Mouse (Mus musculus) stomach, embryonic 15.5 days (tissue): ENCODE measurements around the gene Appl2. TPM values are rescaled to one million over a fixed set of nuclear protein-coding genes. Genes with fewer than 3 reads are reported as not detected.

Experiments
- ATAC-seq: fragments of 200-750 bp; cut with Nextera tagmentation; 2 replicates; pipeline ENCODE4 v1.8.0; 2017; ENCODE audit warnings: low read depth, moderate number of reproducible peaks, moderate TSS enrichment; ENCODE audit not compliant: insufficient read depth, low FRiP score
- H3K27ac ChIP-seq: fragments of 300-500 bp; sonication (generic); 2 replicates; pipeline ENCODE4 v1.5.1; 2015; ENCODE audit warnings: mild to moderate bottlenecking, inconsistent platforms
- H3K27me3 ChIP-seq: fragments of 300-500 bp; sonication (generic); replicated peaks from 2 replicates; pipeline ENCODE4 v1.6.1; 2015; ENCODE audit warnings: inconsistent platforms
- H3K36me3 ChIP-seq: fragments of 300-500 bp; sonication (generic); 2 replicates; pipeline ENCODE4 v1.6.1; 2015; ENCODE audit warnings: inconsistent platforms
- H3K4me1 ChIP-seq: fragments of 300-500 bp; sonication (generic); 2 replicates; pipeline ENCODE4 v1.6.1; 2015; ENCODE audit warnings: inconsistent platforms
- H3K4me2 ChIP-seq: fragments of 300-500 bp; sonication (generic); 2 replicates; pipeline ENCODE4 v1.6.1; 2015; ENCODE audit warnings: mild to moderate bottlenecking, inconsistent platforms
- H3K4me3 ChIP-seq: fragments of 300-500 bp; sonication (generic); replicated peaks from 2 replicates; pipeline ENCODE4 v1.5.1; 2015; ENCODE audit warnings: inconsistent platforms
- H3K9ac ChIP-seq: fragments of 300-500 bp; sonication (generic); 2 replicates; pipeline ENCODE4 v1.6.1; 2015; ENCODE audit warnings: inconsistent platforms
- H3K9me3 ChIP-seq: fragments of 300-500 bp; sonication (generic); 2 replicates; pipeline ENCODE4 v1.6.1; 2016; ENCODE audit warnings: inconsistent platforms
- WGBS: fragments of 180-500 bp; shearing (Covaris S2); methylation state at CpG from one replicate; pipeline ENCODE4 v1.1.7; 2015; 5-methylcytosine and 5-hydroxymethylcytosine counted together
- polyA plus RNA-seq: library from polyadenylated mRNA; unstranded; fragments of >200 nt; fragmentation: Nextera tagmentation; extraction: Ambion mirVana; gene quantifications from 2 replicates; pipeline ENCODE4 v1.2.1, GENCODE M21; 2015

Appl2 gene
- polyA plus RNA-seq, 1 experiment from 2014 or later = 61.4 TPM

- ATAC-seq = no peak
- Histone ChIP-seq H3K36me3 (peaks cover 29% of the 10 kb centered on the region), H3K4me2 (no peak overlapping the region)
Measured at GRCm38 (mm10) chr10:83608596-83608995, 39.9 kb downstream of the Appl2 start.

GRCm38 (mm10) chr10:83607111-83607510 lies 41.4 kb downstream of the Appl2 start:
- Histone ChIP-seq H3K27me3 (no peaks in the 10 kb centered on the region), H3K27ac (no peak overlapping the region), H3K9ac (no peak overlapping the region), H3K9me3 (no peaks in the 10 kb centered on the region), H3K4me2 (no peak overlapping the region), H3K36me3 (peaks cover 31% of the 10 kb centered on the region), H3K4me3 (no peak overlapping the region), H3K4me1 (no peaks in the 10 kb centered on the region)
- 90% methylated on average over 3 of the region's 3 CpGs for WGBS
- no peak for ATAC-seq

More at GRCm38 (mm10) chr10:83608596-83608995, 39.9 kb downstream of the Appl2 start:
- Histone ChIP-seq H3K4me1 (no peaks in the 10 kb centered on the region), H3K4me3 (no peak overlapping the region), H3K9me3 (no peaks in the 10 kb centered on the region), H3K27ac (no peak overlapping the region), H3K27me3 (no peaks in the 10 kb centered on the region), H3K9ac (no peak overlapping the region)
- WGBS = 73% methylated on average over 8 of the region's 8 CpGs

GRCm38 (mm10) chr10:83605637-83606183 lies 42.8 kb downstream of the Appl2 start:
- Histone ChIP-seq H3K27ac (no peak overlapping the region), H3K9ac (no peak overlapping the region), H3K4me1 (no peaks in the 10 kb centered on the region), H3K36me3 (peaks cover 30% of the 10 kb centered on the region), H3K27me3 (no peaks in the 10 kb centered on the region), H3K9me3 (no peaks in the 10 kb centered on the region), H3K4me2 (no peak overlapping the region), H3K4me3 (no peak overlapping the region)
- WGBS = 79% methylated on average over 8 of the region's 8 CpGs
- no peak for ATAC-seq

GRCm38 (mm10) chr10:83603956-83604564 lies 44.5 kb downstream of the Appl2 start:
- H3K36me3 ChIP-seq = peaks cover 31% of the 10 kb centered on the region
- no peak overlapping the region for H3K4me3 ChIP-seq
- no peaks in the 10 kb centered on the region for H3K4me1 ChIP-seq
- ATAC-seq = no peak
- H3K9me3 ChIP-seq = no peaks in the 10 kb centered on the region
- WGBS = 86% methylated on average over 10 of the region's 10 CpGs
- H3K4me2 ChIP-seq = no peak overlapping the region
- H3K27me3 ChIP-seq = no peaks in the 10 kb centered on the region
- no peak overlapping the region for H3K27ac ChIP-seq
- no peak overlapping the region for H3K9ac ChIP-seq

GRCm38 (mm10) chr10:83600650-83601049 lies 47.9 kb downstream of the Appl2 start:
- no peaks in the 10 kb centered on the region for H3K27me3 ChIP-seq
- H3K4me3 ChIP-seq = no peak overlapping the region
- no peaks in the 10 kb centered on the region for H3K4me1 ChIP-seq
- ATAC-seq = no peak
- H3K9me3 ChIP-seq = no peaks in the 10 kb centered on the region
- no peak overlapping the region for H3K4me2 ChIP-seq
- no peak overlapping the region for H3K9ac ChIP-seq
- 79% methylated on average over 11 of the region's 11 CpGs for WGBS
- no peak overlapping the region for H3K27ac ChIP-seq
- peaks cover 27% of the 10 kb centered on the region for H3K36me3 ChIP-seq

- Histone ChIP-seq H3K27ac (no peak overlapping the region), H3K4me1 (no peaks in the 10 kb centered on the region), H3K9me3 (no peaks in the 10 kb centered on the region), H3K4me2 (no peak overlapping the region), H3K4me3 (no peak overlapping the region), H3K9ac (no peak overlapping the region), H3K27me3 (no peaks in the 10 kb centered on the region), H3K36me3 (peaks cover 38% of the 10 kb centered on the region)
- 88% methylated on average over 5 of the region's 5 CpGs for WGBS
- ATAC-seq = no peak
Measured at GRCm38 (mm10) chr10:83594526-83594925, 54.0 kb downstream of the Appl2 start.

- Histone ChIP-seq H3K9ac (no peak overlapping the region), H3K4me3 (no peak overlapping the region), H3K9me3 (no peaks in the 10 kb centered on the region), H3K4me2 (no peak overlapping the region), H3K4me1 (no peaks in the 10 kb centered on the region), H3K27ac (no peak overlapping the region), H3K27me3 (no peaks in the 10 kb centered on the region), H3K36me3 (peaks cover 35% of the 10 kb centered on the region)
- ATAC-seq = no peak
- WGBS = 94% methylated on average over 7 of the region's 7 CpGs
Measured at GRCm38 (mm10) chr10:83592616-83593015, 55.9 kb downstream of the Appl2 start.

- 86% methylated on average over 6 of the region's 6 CpGs for WGBS
- Histone ChIP-seq H3K4me2 (no peak overlapping the region), H3K4me3 (no peak overlapping the region), H3K36me3 (peaks cover 37% of the 10 kb centered on the region), H3K4me1 (no peaks in the 10 kb centered on the region), H3K27me3 (no peaks in the 10 kb centered on the region), H3K27ac (no peak overlapping the region), H3K9me3 (no peaks in the 10 kb centered on the region), H3K9ac (no peak overlapping the region)
- no peak for ATAC-seq
Measured at GRCm38 (mm10) chr10:83590801-83591200, 57.7 kb downstream of the Appl2 start.

GRCm38 (mm10) chr10:83565449-83566441 lies 82.8 kb downstream of the Appl2 start:
- Histone ChIP-seq H3K4me1 (no peaks in the 10 kb centered on the region), H3K9me3 (no peaks in the 10 kb centered on the region), H3K4me3 (no peak overlapping the region), H3K27me3 (no peaks in the 10 kb centered on the region), H3K27ac (no peak overlapping the region), H3K4me2 (no peak overlapping the region), H3K9ac (no peak overlapping the region), H3K36me3 (peaks cover 31% of the 10 kb centered on the region)
- 90% methylated on average over 7 of the region's 7 CpGs for WGBS
- ATAC-seq = no peak

- no peak overlapping the region for H3K9ac ChIP-seq
- H3K27ac ChIP-seq = no peak overlapping the region
- H3K4me2 ChIP-seq = no peak overlapping the region
- H3K4me1 ChIP-seq = no peaks in the 10 kb centered on the region
- ATAC-seq = no peak
- H3K4me3 ChIP-seq = no peak overlapping the region
- H3K9me3 ChIP-seq = no peaks in the 10 kb centered on the region
- no peaks in the 10 kb centered on the region for H3K27me3 ChIP-seq
- peaks cover 31% of the 10 kb centered on the region for H3K36me3 ChIP-seq
Measured at GRCm38 (mm10) chr10:83563005-83563404, 85.5 kb downstream of the Appl2 start.
